Mouse (Mus musculus): Measurements from ENCODE around the gene Ctf1. TPM values are rescaled to one million over a fixed set of nuclear protein-coding genes. Genes with fewer than 3 reads are reported as not detected.

Ctf1 gene
- polyA plus RNA-seq, 1 experiment from 2014 or later: 5.1 TPM

MicroRNAs within 50 kb of the gene (microRNA counts, 519-probe panel; counts per million panel counts)
- microRNA mmu-miR-762: not detected

Small RNA genes lying within 50 kb of the gene (microRNA-seq; reads per million reads assigned to microRNA genes)
- gene Mir762: not detected

Other genes with a start within 250 kb of the Ctf1 start
- gene Fbrs, start 233.5 kb upstream of the Ctf1 start, polyA plus RNA-seq (2016; fragmentation: Nextera tagmentation; extraction: Ambion mirVana): 8.6 and 9.6 TPM in 2 replicates
- 52.6 and 56.1 TPM in 2 replicates for gene Srcap, start 200.8 kb upstream of the Ctf1 start, polyA plus RNA-seq (2016; fragmentation: Nextera tagmentation; extraction: Ambion mirVana)
- 14.3 and 18.8 TPM in 2 replicates for gene Gm42715, start 193.2 kb upstream of the Ctf1 start, polyA plus RNA-seq (2016; fragmentation: Nextera tagmentation; extraction: Ambion mirVana)
- gene Tmem265, start 151.3 kb upstream of the Ctf1 start, polyA plus RNA-seq (2016; fragmentation: Nextera tagmentation; extraction: Ambion mirVana): 7.2 and 8.2 TPM in 2 replicates
- gene Phkg2, start 139.4 kb upstream of the Ctf1 start, polyA plus RNA-seq (2016; fragmentation: Nextera tagmentation; extraction: Ambion mirVana): 46.9 and 48.3 TPM in 2 replicates
- 14.4 and 16.9 TPM in 2 replicates for gene Ccdc189, start 124.1 kb upstream of the Ctf1 start, polyA plus RNA-seq (2016; fragmentation: Nextera tagmentation; extraction: Ambion mirVana)
- 56.7 and 59.6 TPM in 2 replicates for gene Rnf40, start 124.0 kb upstream of the Ctf1 start, polyA plus RNA-seq (2016; fragmentation: Nextera tagmentation; extraction: Ambion mirVana)
- 32.2 and 37.1 TPM in 2 replicates for gene Zfp629, start 96.9 kb upstream of the Ctf1 start, polyA plus RNA-seq (2016; fragmentation: Nextera tagmentation; extraction: Ambion mirVana)
- gene Bcl7c, start 3.8 kb upstream of the Ctf1 start, polyA plus RNA-seq (2016; fragmentation: Nextera tagmentation; extraction: Ambion mirVana): 47.8 and 48.9 TPM in 2 replicates
- 0.22 and 0.36 TPM in 2 replicates for gene Ctf2, start 19.4 kb downstream of the Ctf1 start, polyA plus RNA-seq (2016; fragmentation: Nextera tagmentation; extraction: Ambion mirVana)
- 7.9 and 8.3 TPM in 2 replicates for gene Fbxl19, start 31.8 kb downstream of the Ctf1 start, polyA plus RNA-seq (2016; fragmentation: Nextera tagmentation; extraction: Ambion mirVana)
- gene Orai3, start 57.1 kb downstream of the Ctf1 start, polyA plus RNA-seq (2016; fragmentation: Nextera tagmentation; extraction: Ambion mirVana): 8.3 and 10.1 TPM in 2 replicates
- 13.4 and 14.7 TPM in 2 replicates for gene Setd1a, start 63.9 kb downstream of the Ctf1 start, polyA plus RNA-seq (2016; fragmentation: Nextera tagmentation; extraction: Ambion mirVana)
- 0.35 TPM in 1 of 2 replicates, not detected in the other for gene Gm49388, start 72.9 kb downstream of the Ctf1 start, polyA plus RNA-seq (2016; fragmentation: Nextera tagmentation; extraction: Ambion mirVana)
- 5.0 and 7.2 TPM in 2 replicates for gene Hsd3b7, start 87.9 kb downstream of the Ctf1 start, polyA plus RNA-seq (2016; fragmentation: Nextera tagmentation; extraction: Ambion mirVana)
- 19.5 and 21.6 TPM in 2 replicates for gene Stx4a, start 111.6 kb downstream of the Ctf1 start, polyA plus RNA-seq (2016; fragmentation: Nextera tagmentation; extraction: Ambion mirVana)
- gene Stx1b, start 111.8 kb downstream of the Ctf1 start, polyA plus RNA-seq (2016; fragmentation: Nextera tagmentation; extraction: Ambion mirVana): 5.4 and 9.7 TPM in 2 replicates
- gene Zfp646, start 163.5 kb downstream of the Ctf1 start, polyA plus RNA-seq (2016; fragmentation: Nextera tagmentation; extraction: Ambion mirVana): 17.2 and 18.7 TPM in 2 replicates
- gene Zfp668, start 164.1 kb downstream of the Ctf1 start, polyA plus RNA-seq (2016; fragmentation: Nextera tagmentation; extraction: Ambion mirVana): 41.5 and 47.3 TPM in 2 replicates
- 0.52 and 0.68 TPM in 2 replicates for gene Prss53, start 178.2 kb downstream of the Ctf1 start, polyA plus RNA-seq (2016; fragmentation: Nextera tagmentation; extraction: Ambion mirVana)
- not detected in 2 replicates for gene Gm21974, start 182.7 kb downstream of the Ctf1 start, polyA plus RNA-seq (2016; fragmentation: Nextera tagmentation; extraction: Ambion mirVana)
- gene Vkorc1, start 182.9 kb downstream of the Ctf1 start, polyA plus RNA-seq (2016; fragmentation: Nextera tagmentation; extraction: Ambion mirVana): 43.4 and 44.6 TPM in 2 replicates
- 128 and 130 TPM in 2 replicates for gene Bckdk, start 191.3 kb downstream of the Ctf1 start, polyA plus RNA-seq (2016; fragmentation: Nextera tagmentation; extraction: Ambion mirVana)
- gene Kat8, start 199.8 kb downstream of the Ctf1 start, polyA plus RNA-seq (2016; fragmentation: Nextera tagmentation; extraction: Ambion mirVana): 51.1 and 52.4 TPM in 2 replicates
- gene Prss8, start 217.4 kb downstream of the Ctf1 start, polyA plus RNA-seq (2016; fragmentation: Nextera tagmentation; extraction: Ambion mirVana): 1.6 and 2.1 TPM in 2 replicates
- gene Prss36, start 234.0 kb downstream of the Ctf1 start, polyA plus RNA-seq (2016; fragmentation: Nextera tagmentation; extraction: Ambion mirVana): 11.0 and 13.0 TPM in 2 replicates